22 mouse cellular contexts compared by ENCODE assay signal in genomic region chr13:114672411-114672810, GRCm38 (mm10).
"Had no signal": no experiment of that assay in that cellular context is flagged by ENCODE, and none has a peak within 500 bp of the region (broad histone marks: within the 10 kb centered on the region; RNA-seq: fewer than 3 reads in every experiment).

No protein-coding gene starts in this region.

- H3K4me2 ChIP-seq: lung, embryonic 15.5 days; midbrain, embryonic 12.5 days; neural tube, embryonic 13.5 days; neural tube, embryonic 15.5 days; stomach, embryonic 15.5 days had no signal

- H3K4me1 ChIP-seq: lung, embryonic 15.5 days; midbrain, embryonic 12.5 days; neural tube, embryonic 13.5 days; neural tube, embryonic 15.5 days; stomach, embryonic 15.5 days had no signal

- H3K36me3 ChIP-seq: lung, embryonic 15.5 days; midbrain, embryonic 12.5 days; neural tube, embryonic 13.5 days; neural tube, embryonic 15.5 days; stomach, embryonic 15.5 days had no signal

- H3K27me3 ChIP-seq: lung, embryonic 15.5 days; midbrain, embryonic 12.5 days; neural tube, embryonic 13.5 days; neural tube, embryonic 15.5 days; stomach, embryonic 15.5 days had no signal

- H3K27ac ChIP-seq: liver, embryonic 14.5 days; lung, embryonic 15.5 days; macrophage; midbrain, embryonic 12.5 days; neural tube, embryonic 13.5 days; neural tube, embryonic 15.5 days; stomach, embryonic 15.5 days; stomach, postnatal 0 days had no signal

- H3K4me3 ChIP-seq: lung, embryonic 15.5 days; midbrain, embryonic 12.5 days; myocyte; neural tube, embryonic 13.5 days; neural tube, embryonic 15.5 days; stomach, embryonic 15.5 days had no signal

- ATAC-seq: lung, postnatal 0 days; midbrain, embryonic 16.5 days had no signal

- H3K9ac ChIP-seq: liver, embryonic 14.5 days; lung, embryonic 15.5 days; midbrain, embryonic 12.5 days; neural tube, embryonic 13.5 days; neural tube, embryonic 15.5 days; stomach, embryonic 15.5 days had no signal

- H3K9me3 ChIP-seq: lung, embryonic 15.5 days; midbrain, embryonic 12.5 days; neural tube, embryonic 13.5 days; neural tube, embryonic 15.5 days; stomach, embryonic 15.5 days had no signal

- DNase-seq: lung, adult 2 months; lung, postnatal 14 days; lung, postnatal 36 days; midbrain, embryonic 14.5 days; retina, postnatal 1 day; right cerebral cortex, adult 18-20 months; right cerebral cortex, postnatal 25 days; right cerebral cortex, postnatal 4 days; spleen, adult 18-20 months; thymus, postnatal 14 days; thymus, postnatal 36 days had no signal
